Comparison of ENCODE assay signal across 10 mouse cellular contexts in genomic region chr7:132423570-132423969, GRCm38 (mm10).
DNase-seq lines count a peak whose midpoint lies in the region; ATAC-seq lines count a peak whose summit lies in the region.
"Had no signal": no experiment of that assay in that cellular context is flagged by ENCODE, and none has a peak within 500 bp of the region (broad histone marks: within the 10 kb centered on the region; RNA-seq: fewer than 3 reads in every experiment).

No protein-coding gene starts in this region.

- H3K4me3 ChIP-seq in kidney, embryonic 15.5 days (replicated peaks): no peak overlapping the region
- no peak overlapping the region for H3K4me3 ChIP-seq in midbrain, embryonic 13.5 days (replicated peaks)

- no peak overlapping the region; the same call in 1 of the 2 replicates for H3K27ac ChIP-seq in kidney, embryonic 15.5 days
- H3K27ac ChIP-seq in midbrain, embryonic 13.5 days: no peak overlapping the region

- no peak overlapping the region for H3K4me2 ChIP-seq in kidney, embryonic 15.5 days
- no peak overlapping the region for H3K4me2 ChIP-seq in midbrain, embryonic 13.5 days (replicated peaks)

- H3K36me3 ChIP-seq in kidney, embryonic 15.5 days: no peaks in the 10 kb centered on the region
- H3K36me3 ChIP-seq in midbrain, embryonic 13.5 days: no peaks in the 10 kb centered on the region

- 82% methylated on average over 5 of the region's 5 CpGs for WGBS in kidney, embryonic 15.5 days
- 89% methylated on average over 5 of the region's 5 CpGs for WGBS in midbrain, embryonic 13.5 days

- no peak; the same call in 1 of the 2 replicates for ATAC-seq in kidney, embryonic 15.5 days (replicated peaks; ENCODE audit: low FRiP score)
- ATAC-seq in midbrain, embryonic 13.5 days: no peak

- H3K9me3 ChIP-seq in kidney, embryonic 15.5 days (replicated peaks): no peaks in the 10 kb centered on the region
- H3K9me3 ChIP-seq in midbrain, embryonic 13.5 days: no peaks in the 10 kb centered on the region

- no peak overlapping the region for H3K9ac ChIP-seq in kidney, embryonic 15.5 days
- no peak overlapping the region for H3K9ac ChIP-seq in midbrain, embryonic 13.5 days (replicated peaks)

- 0 out of 2 replicates have a peak, but pooled peaks cover 7% of the 10 kb centered on the region for H3K4me1 ChIP-seq in kidney, embryonic 15.5 days
- H3K4me1 ChIP-seq in midbrain, embryonic 13.5 days (replicated peaks): peaks cover 14% of the 10 kb centered on the region

- peak; percentile 34 for DNase-seq in kidney, adult 18-20 months
- peak; percentile 18 for DNase-seq in adrenal gland, postnatal 14 days
- peak; percentile 39 to 70 for DNase-seq in heart, adult 9 months (ENCODE audit: low spot score in 2 of 2)
- peak; percentile 49 to 68 for DNase-seq in kidney, postnatal 36 days
- DNase-seq in spleen, postnatal 10 days (ENCODE audit: low spot score in 2 of 2): no peak
- no peak for DNase-seq in layer of hippocampus, adult 11-12 months (ENCODE audit: low spot score)
- DNase-seq: cerebellum, postnatal 14 days; left cerebral cortex, postnatal 4 days had no signal

- no peaks in the 10 kb centered on the region for H3K27me3 ChIP-seq in kidney, embryonic 15.5 days
- H3K27me3 ChIP-seq in midbrain, embryonic 13.5 days: no peaks in the 10 kb centered on the region

Comparison
In these comparisons a context has a peak if more than half of its experiments do, and no peak if none do; other contexts are left out.
1. DNase-seq: peak in kidney, adult 18-20 months (single experiment), adrenal gland, postnatal 14 days (single experiment), heart, adult 9 months (2 of 2) and kidney, postnatal 36 days (2 of 2); none in spleen, postnatal 10 days (0 of 2) and layer of hippocampus, adult 11-12 months (single experiment).